Mouse (Mus musculus): Measurements from ENCODE around the gene Hexim2. TPM values are rescaled to one million over a fixed set of nuclear protein-coding genes. Genes with fewer than 3 reads are reported as not detected.

Hexim2 gene
- polyA plus RNA-seq, 1 experiment from 2014 or later = 18.8 TPM

DNA sequence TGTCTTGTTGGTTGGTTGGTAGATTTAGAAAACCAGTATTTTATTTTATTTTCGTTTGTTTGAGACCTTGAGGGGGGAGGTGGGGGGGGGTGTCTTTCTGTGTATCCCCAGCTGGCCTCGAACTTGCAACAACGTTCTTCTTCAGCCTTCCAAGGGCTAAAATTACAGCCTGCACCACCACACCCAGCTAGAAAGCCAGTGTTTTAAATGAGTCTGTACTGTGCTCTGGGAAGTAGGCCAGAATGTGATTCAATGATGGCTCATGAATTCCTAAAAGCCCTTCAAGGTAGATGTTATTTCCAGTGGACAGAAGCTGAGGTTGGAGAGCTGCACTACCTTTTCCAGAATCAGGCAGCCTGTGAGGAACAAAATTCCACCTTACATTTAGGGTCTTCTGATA, 2.0 kb downstream of the Hexim2 start:
- 82% methylated on average over 3 of the region's 3 CpGs for WGBS
- no peaks in the 10 kb centered on the region for H3K9me3 ChIP-seq
- ATAC-seq = no peak
- peaks cover 11% of the 10 kb centered on the region for H3K36me3 ChIP-seq
- H3K4me1 ChIP-seq (replicated peaks) = peaks cover 37% of the 10 kb centered on the region
- H3K27ac ChIP-seq = no peak overlapping the region
- H3K9ac ChIP-seq (replicated peaks) = no peak overlapping the region
- no peaks in the 10 kb centered on the region for H3K27me3 ChIP-seq
- H3K4me2 ChIP-seq (replicated peaks) = peak overlapping the region; percentile 54
- H3K4me3 ChIP-seq (replicated peaks) = no peak overlapping the region

- Histone ChIP-seq H3K4me3 (replicated peaks) (no peak overlapping the region), H3K27me3 (no peaks in the 10 kb centered on the region), H3K27ac (no peak overlapping the region), H3K4me2 (replicated peaks) (no peak overlapping the region), H3K9me3 (no peaks in the 10 kb centered on the region), H3K9ac (replicated peaks) (no peak overlapping the region), H3K4me1 (replicated peaks) (peaks cover 24% of the 10 kb centered on the region), H3K36me3 (peaks cover 21% of the 10 kb centered on the region)
- no peak for ATAC-seq
- 88% methylated on average over 8 of the region's 8 CpGs for WGBS
Observed at GRCm38 (mm10) chr11:103136039-103136577, 3.9 kb downstream of the Hexim2 start.

- H3K9me3 ChIP-seq = no peaks in the 10 kb centered on the region
- no peaks in the 10 kb centered on the region for H3K27me3 ChIP-seq
- no peak overlapping the region for H3K9ac ChIP-seq (replicated peaks)
- no peak overlapping the region for H3K4me2 ChIP-seq (replicated peaks)
- H3K27ac ChIP-seq = no peak overlapping the region
- peaks cover 21% of the 10 kb centered on the region for H3K36me3 ChIP-seq
- peaks cover 25% of the 10 kb centered on the region for H3K4me1 ChIP-seq (replicated peaks)
- H3K4me3 ChIP-seq (replicated peaks) = no peak overlapping the region
- 85% methylated on average over 14 of the region's 14 CpGs for WGBS
- no peak for ATAC-seq
Observed at GRCm38 (mm10) chr11:103139951-103140762, 7.9 kb downstream of the Hexim2 start.

GRCm38 (mm10) chr11:103140763-103141100, 8.5 kb downstream of the Hexim2 start:
- Histone ChIP-seq H3K9me3 (no peaks in the 10 kb centered on the region), H3K4me3 (replicated peaks) (no peak overlapping the region), H3K27ac (no peak overlapping the region), H3K4me2 (replicated peaks) (no peak overlapping the region), H3K36me3 (peaks cover 21% of the 10 kb centered on the region), H3K4me1 (replicated peaks) (peaks cover 24% of the 10 kb centered on the region), H3K9ac (replicated peaks) (no peak overlapping the region), H3K27me3 (no peaks in the 10 kb centered on the region)
- ATAC-seq = no peak
- WGBS = 60% methylated on average over 6 of the region's 6 CpGs

- no peak overlapping the region for H3K4me3 ChIP-seq (replicated peaks)
- H3K36me3 ChIP-seq = peaks cover 21% of the 10 kb centered on the region
- H3K27ac ChIP-seq = peak overlapping the region; percentile 70
- peaks cover 24% of the 10 kb centered on the region for H3K4me1 ChIP-seq (replicated peaks)
- no peaks in the 10 kb centered on the region for H3K9me3 ChIP-seq
- H3K27me3 ChIP-seq = no peaks in the 10 kb centered on the region
- 35% methylated on average over 11 of the region's 11 CpGs for WGBS
- H3K4me2 ChIP-seq (replicated peaks) = no peak overlapping the region
- 0 out of 2 replicates have a peak, but pooled peaks have one; percentile 12 for ATAC-seq
- 0 out of 2 replicates have a peak overlapping the region, but pooled peaks have one; percentile 10 for H3K9ac ChIP-seq (replicated peaks)
Observed at GRCm38 (mm10) chr11:103141101-103141943, 9.1 kb downstream of the Hexim2 start.

DNA sequence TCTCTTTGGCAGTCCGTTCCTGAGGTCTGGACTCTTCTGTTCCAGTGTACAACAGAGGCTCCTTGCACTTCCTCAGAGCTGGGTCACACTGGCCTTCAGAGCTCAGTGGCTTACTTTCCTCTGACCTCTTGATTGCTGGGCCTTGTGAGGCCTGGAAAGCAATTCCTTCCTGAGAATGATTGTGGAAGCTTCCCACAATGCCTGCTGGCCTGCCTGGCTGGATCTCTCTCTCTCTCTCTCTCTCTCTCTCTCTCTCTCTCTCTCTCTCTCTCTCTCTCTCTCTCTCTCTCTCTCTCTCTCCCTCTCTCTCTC, 9.7 kb downstream of the Hexim2 start:
- ATAC-seq = no peak
- H3K9ac ChIP-seq (replicated peaks) = 0 out of 2 replicates have a peak overlapping the region, but pooled peaks have one; percentile 10
- WGBS = 38% methylated on average over 1 of the region's 1 CpGs
- peaks cover 24% of the 10 kb centered on the region for H3K4me1 ChIP-seq (replicated peaks)
- peaks cover 21% of the 10 kb centered on the region for H3K36me3 ChIP-seq
- no peaks in the 10 kb centered on the region for H3K27me3 ChIP-seq
- peak overlapping the region; percentile 70 for H3K27ac ChIP-seq
- no peak overlapping the region for H3K4me3 ChIP-seq (replicated peaks)
- no peaks in the 10 kb centered on the region for H3K9me3 ChIP-seq
- no peak overlapping the region for H3K4me2 ChIP-seq (replicated peaks)

- peak overlapping the region; percentile 27 for H3K4me3 ChIP-seq (replicated peaks)
- H3K9me3 ChIP-seq = no peaks in the 10 kb centered on the region
- peak; percentile 86 for ATAC-seq
- peak overlapping the region; percentile 80 for H3K27ac ChIP-seq
- peak overlapping the region; percentile 61 for H3K9ac ChIP-seq (replicated peaks)
- H3K27me3 ChIP-seq = no peaks in the 10 kb centered on the region
- peaks cover 21% of the 10 kb centered on the region for H3K36me3 ChIP-seq
- 33% methylated on average over 8 of the region's 8 CpGs for WGBS
- peak overlapping the region; percentile 49 for H3K4me2 ChIP-seq (replicated peaks)
- peaks cover 24% of the 10 kb centered on the region for H3K4me1 ChIP-seq (replicated peaks)
Observed at GRCm38 (mm10) chr11:103142441-103143182, 10.4 kb downstream of the Hexim2 start.

GRCm38 (mm10) chr11:103144309-103145285, 12.4 kb downstream of the Hexim2 start:
- no peak overlapping the region for H3K27ac ChIP-seq
- H3K27me3 ChIP-seq = no peaks in the 10 kb centered on the region
- no peak overlapping the region for H3K4me3 ChIP-seq (replicated peaks)
- ATAC-seq = no peak
- 48% methylated on average over 12 of the region's 12 CpGs for WGBS
- H3K36me3 ChIP-seq = peaks cover 6% of the 10 kb centered on the region; the same call in 1 of the 2 replicates
- no peaks in the 10 kb centered on the region for H3K9me3 ChIP-seq
- H3K4me2 ChIP-seq (replicated peaks) = no peak overlapping the region
- H3K4me1 ChIP-seq (replicated peaks) = peaks cover 24% of the 10 kb centered on the region
- no peak overlapping the region for H3K9ac ChIP-seq (replicated peaks)

DNA sequence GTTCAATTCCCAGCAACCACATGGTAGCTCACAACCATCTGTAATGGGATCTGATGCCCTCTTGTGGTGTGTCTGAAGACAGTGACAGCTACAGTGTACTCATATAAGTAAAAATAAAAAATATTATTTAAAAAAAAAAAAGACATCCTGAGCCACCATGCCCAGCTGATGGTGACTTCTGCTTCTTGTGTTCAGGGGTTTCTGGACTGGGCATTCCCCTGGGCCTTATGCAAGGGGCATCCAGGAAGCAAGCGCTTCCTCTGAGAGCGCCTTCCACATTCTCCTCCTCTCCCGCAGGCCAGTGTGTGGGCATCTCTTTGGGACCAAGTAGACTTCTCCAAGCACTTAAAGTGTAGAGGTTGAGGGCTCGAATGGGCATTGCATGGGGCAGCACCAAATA, 14.2 kb downstream of the Hexim2 start:
- H3K27ac ChIP-seq = no peak overlapping the region
- H3K9me3 ChIP-seq = no peaks in the 10 kb centered on the region
- H3K36me3 ChIP-seq = no peaks in the 10 kb centered on the region
- no peak overlapping the region for H3K9ac ChIP-seq (replicated peaks)
- no peaks in the 10 kb centered on the region for H3K27me3 ChIP-seq
- no peak overlapping the region for H3K4me2 ChIP-seq (replicated peaks)
- H3K4me1 ChIP-seq (replicated peaks) = peaks cover 24% of the 10 kb centered on the region
- no peak overlapping the region for H3K4me3 ChIP-seq (replicated peaks)
- ATAC-seq = no peak
- WGBS = 88% methylated on average over 4 of the region's 4 CpGs

GRCm38 (mm10) chr11:103147766-103148165, 15.5 kb downstream of the Hexim2 start:
- H3K4me2 ChIP-seq (replicated peaks) = no peak overlapping the region
- H3K9me3 ChIP-seq = no peaks in the 10 kb centered on the region
- H3K27me3 ChIP-seq = no peaks in the 10 kb centered on the region
- H3K9ac ChIP-seq (replicated peaks) = no peak overlapping the region
- 71% methylated on average over 4 of the region's 4 CpGs for WGBS
- peaks cover 11% of the 10 kb centered on the region for H3K4me1 ChIP-seq (replicated peaks)
- no peak overlapping the region for H3K27ac ChIP-seq
- no peak overlapping the region for H3K4me3 ChIP-seq (replicated peaks)
- no peaks in the 10 kb centered on the region for H3K36me3 ChIP-seq
- no peak for ATAC-seq

DNA sequence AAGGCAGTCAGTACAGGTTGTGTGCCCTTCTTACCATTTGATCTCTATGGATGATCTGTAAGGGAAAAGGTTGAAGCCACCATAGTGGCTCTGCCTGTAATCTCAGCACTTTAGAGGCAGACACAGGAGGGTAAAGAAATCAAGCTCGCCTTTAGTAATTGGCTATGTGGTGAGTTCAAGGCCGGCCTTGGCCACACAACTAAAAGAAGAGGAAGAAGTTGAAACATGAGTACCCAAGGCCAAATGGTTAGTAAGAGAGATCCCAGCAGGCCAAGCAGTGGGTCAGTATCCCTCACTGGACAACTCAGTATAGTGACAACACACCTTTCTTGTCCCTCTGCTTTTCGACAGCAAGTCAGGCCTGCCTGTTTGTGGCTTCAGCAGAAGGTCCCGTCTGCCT, 17.5 kb downstream of the Hexim2 start:
- ATAC-seq = no peak
- no peak overlapping the region for H3K9ac ChIP-seq (replicated peaks)
- WGBS = 91% methylated on average over 4 of the region's 4 CpGs

More for the DNA sequence above, 17.5 kb downstream of the Hexim2 start:
- Histone ChIP-seq H3K4me2 (replicated peaks) (no peak overlapping the region), H3K4me1 (replicated peaks) (0 out of 2 replicates have a peak, but pooled peaks cover 3% of the 10 kb centered on the region), H3K36me3 (no peaks in the 10 kb centered on the region), H3K27me3 (no peaks in the 10 kb centered on the region), H3K27ac (no peak overlapping the region), H3K4me3 (replicated peaks) (no peak overlapping the region), H3K9me3 (no peaks in the 10 kb centered on the region)

All from midbrain, embryonic 13.5 days (tissue).